Mouse (Mus musculus) kidney, adult 2 months (tissue): ENCODE results near the gene Flrt2. TPM values are rescaled to one million over a fixed set of nuclear protein-coding genes. Genes with fewer than 3 reads are reported as not detected.

Source experiments
- DNase-seq: peaks from one replicate; pipeline ENCODE4 v3.0.0; 2021
- H3K27ac ChIP-seq: fragments of 200-500 bp; 2 replicates; pipeline ENCODE4 v1.5.1; 2012; ENCODE audit warnings: low read depth, low read length, control low read depth, inconsistent platforms; ENCODE audit not compliant: insufficient read depth
- H3K27me3 ChIP-seq: fragments of 200-500 bp; replicated peaks from 2 replicates; pipeline ENCODE4 v1.6.1; 2012; ENCODE audit warnings: mild to moderate bottlenecking, moderate library complexity, low read length, inconsistent platforms; ENCODE audit not compliant: control insufficient read depth, insufficient read depth
- H3K36me3 ChIP-seq: fragments of 200-500 bp; 2 replicates; pipeline ENCODE4 v1.6.1; 2012; ENCODE audit warnings: mild to moderate bottlenecking, moderate library complexity, low read length, inconsistent platforms; ENCODE audit not compliant: control insufficient read depth, insufficient read depth
- H3K4me1 ChIP-seq: fragments of 200-500 bp; 2 replicates; pipeline ENCODE4 v1.6.1; 2011; ENCODE audit warnings: low read length; ENCODE audit not compliant: control insufficient read depth, insufficient read depth
- H3K4me3 ChIP-seq: fragments of 200-500 bp; 2 replicates; pipeline ENCODE4 v1.5.1; 2011; ENCODE audit warnings: mild to moderate bottlenecking, low read depth, low read length, control low read depth; ENCODE audit not compliant: insufficient read depth
- CTCF ChIP-seq: fragments of 200-500 bp; conservative IDR thresholded peaks from 2 replicates; pipeline ENCODE4 v1.5.1; 2011; ENCODE audit warnings: low read depth, mild to moderate bottlenecking, control low read depth, low read length, moderate library complexity, mixed read lengths; ENCODE audit not compliant: insufficient read depth, insufficient read length
- POLR2A ChIP-seq: fragments of 200-500 bp; IDR thresholded peaks from one replicate; pipeline ENCODE4 v1.6.1; 2011; ENCODE audit warnings: low read depth, low read length, control low read depth
- WGBS: fragments of 180-500 bp; shearing (Covaris S2); methylation state at CpG from one replicate; pipeline ENCODE4 v1.1.7; 2018; 5-methylcytosine and 5-hydroxymethylcytosine counted together
- polyA plus RNA-seq: library from polyadenylated mRNA; depleted of rRNA; stranded (reverse); fragments of >200 nt; gene quantifications from 2 replicates; pipeline ENCODE4 v1.2.3, GENCODE M21; 2012

The Flrt2 gene
- polyA plus RNA-seq, 1 experiment = 2.0 TPM

DNA sequence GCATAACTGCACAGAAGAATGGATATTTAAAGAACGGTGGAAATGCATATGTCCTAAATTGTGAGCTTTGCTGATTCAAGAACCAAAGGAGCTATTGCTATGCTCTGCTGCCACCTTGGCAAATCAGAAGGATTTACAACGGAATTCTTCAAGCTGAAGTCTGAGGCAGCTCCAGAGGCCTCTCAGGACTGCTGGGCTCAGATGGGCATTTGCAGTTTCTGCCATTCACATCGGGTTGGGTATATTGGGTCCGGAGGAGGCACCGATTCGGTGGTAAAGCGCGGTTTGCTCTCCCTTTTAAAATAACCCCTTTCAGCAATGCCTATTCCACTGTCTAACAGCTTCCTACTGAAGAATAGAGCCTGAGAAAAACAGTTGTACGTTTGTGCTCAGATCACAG is 1.2 kb upstream of the Flrt2 start:
- H3K27ac ChIP-seq = no peak overlapping the region
- H3K4me3 ChIP-seq = no peak overlapping the region
- no peaks in the 10 kb centered on the region for H3K36me3 ChIP-seq
- 22% methylated on average over 9 of the region's 9 CpGs for WGBS
- H3K27me3 ChIP-seq = no peaks in the 10 kb centered on the region
- TF ChIP-seq POLR2A = no peak
- 0 out of 2 replicates have a peak, but pooled peaks have one; percentile 33 for TF ChIP-seq CTCF
- DNase-seq = no peak
- no peaks in the 10 kb centered on the region for H3K4me1 ChIP-seq

DNA sequence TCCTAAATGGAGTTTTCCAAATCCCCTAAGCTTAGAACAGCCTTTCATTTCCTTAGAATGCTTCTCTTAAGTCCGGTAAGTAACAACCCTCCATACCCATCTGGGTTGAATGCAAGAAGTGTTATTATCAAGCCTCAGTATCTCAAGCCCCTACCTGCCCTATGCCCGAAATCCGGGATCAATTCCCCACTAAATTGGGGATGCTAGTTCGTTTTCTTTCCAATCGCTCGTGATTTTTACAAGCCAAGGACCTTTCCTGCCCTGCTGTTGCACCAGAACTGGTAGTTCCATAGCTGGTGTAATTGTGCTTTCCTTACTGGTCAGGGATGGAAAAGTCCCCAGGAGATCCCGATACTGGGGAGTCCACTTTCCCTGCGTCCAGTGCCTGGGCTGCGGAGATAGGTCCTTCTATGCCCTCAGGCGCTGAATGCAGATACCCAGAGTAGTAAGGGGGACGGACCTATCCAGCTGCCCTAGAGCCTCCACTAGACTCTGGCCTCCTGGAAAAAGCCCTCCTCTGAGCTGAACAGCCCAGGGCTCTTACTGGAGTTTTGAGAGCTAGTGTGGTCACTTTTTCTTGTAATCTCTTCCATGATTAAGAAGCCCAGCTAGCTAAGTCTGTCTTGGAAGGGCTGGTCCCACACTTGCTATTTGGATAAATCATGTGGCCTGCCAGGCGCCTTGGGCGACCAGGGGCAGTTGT is 1.1 kb downstream of the Flrt2 start:
- TF ChIP-seq CTCF (no peak), POLR2A (no peak)
- Histone ChIP-seq H3K27ac (no peak overlapping the region), H3K36me3 (no peaks in the 10 kb centered on the region), H3K4me1 (no peaks in the 10 kb centered on the region), H3K27me3 (no peaks in the 10 kb centered on the region), H3K4me3 (peak overlapping the region; percentile 4; the same call in 1 of the 2 replicates)
- no peak for DNase-seq
- WGBS = 13% methylated on average over 13 of the region's 13 CpGs

DNA sequence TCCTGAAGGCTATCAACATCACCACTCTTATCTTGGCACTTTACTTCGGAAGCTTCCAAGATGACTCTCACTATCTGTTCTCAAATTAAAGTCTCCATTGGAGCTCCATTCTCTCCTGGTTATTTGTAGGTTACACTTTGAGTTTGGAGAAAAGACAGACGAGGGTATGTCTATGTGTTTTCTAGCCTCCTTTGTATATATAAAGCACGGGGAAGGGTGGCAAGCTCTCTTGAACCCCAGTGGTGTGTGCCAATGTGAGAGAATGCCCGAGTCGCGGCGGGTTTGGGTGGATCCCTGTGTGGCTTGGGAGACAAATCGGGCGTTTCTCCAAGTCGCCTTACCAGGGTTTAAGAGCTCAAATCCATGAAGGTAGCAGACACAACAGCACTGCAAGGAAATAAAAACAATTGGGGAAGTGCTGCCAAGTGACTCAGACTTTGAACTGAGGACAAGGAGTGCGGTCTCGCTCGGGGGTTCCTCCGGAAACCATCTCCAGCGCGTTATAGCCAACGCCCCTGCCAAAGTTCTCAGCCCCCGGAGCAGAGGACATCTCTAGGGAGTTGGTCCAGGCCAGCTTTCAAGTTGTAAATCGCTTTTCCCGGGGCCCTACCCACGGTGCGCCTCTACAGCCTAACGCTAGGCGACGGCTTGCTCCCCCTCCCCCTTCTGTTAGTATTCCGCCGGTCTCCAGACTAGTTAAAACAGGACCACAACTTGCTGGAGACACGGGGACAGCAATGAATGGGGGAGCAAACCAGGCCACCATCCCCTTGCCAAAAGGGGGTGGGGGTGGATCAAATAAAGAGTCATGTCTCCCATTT is 1.8 kb downstream of the Flrt2 start:
- H3K27ac ChIP-seq = no peak overlapping the region

DNA sequence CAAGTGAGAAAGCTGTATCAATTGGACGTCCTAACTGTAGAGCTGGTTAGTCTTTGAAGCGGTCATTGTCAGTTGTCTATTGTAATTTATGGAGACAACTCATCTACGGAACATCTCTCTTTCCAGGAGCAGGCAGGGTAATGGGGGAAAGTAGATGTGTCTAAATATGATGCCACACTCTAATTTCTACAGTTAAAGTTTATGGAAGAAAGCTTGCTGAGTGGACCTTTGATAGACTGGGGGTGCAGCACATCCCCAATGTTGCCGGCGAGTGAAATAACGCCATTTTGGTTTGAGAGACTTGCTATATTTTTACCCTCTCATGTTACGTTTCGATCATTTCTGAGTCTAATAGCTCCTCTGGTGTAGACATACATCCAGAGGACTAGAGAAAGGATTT is 2.5 kb downstream of the Flrt2 start:
- DNase-seq = no peak
- no peak for TF ChIP-seq POLR2A
- no peak for TF ChIP-seq CTCF
- Histone ChIP-seq H3K27me3 (no peaks in the 10 kb centered on the region), H3K27ac (no peak overlapping the region), H3K4me3 (peak overlapping the region; percentile 70), H3K4me1 (no peaks in the 10 kb centered on the region), H3K36me3 (no peaks in the 10 kb centered on the region)
- WGBS = 1% methylated on average over 8 of the region's 8 CpGs

More for the DNA sequence above, 1.8 kb downstream of the Flrt2 start:
- H3K4me1 ChIP-seq = no peaks in the 10 kb centered on the region
- no peaks in the 10 kb centered on the region for H3K27me3 ChIP-seq
- 4% methylated on average over 28 of the region's 28 CpGs for WGBS
- no peaks in the 10 kb centered on the region for H3K36me3 ChIP-seq
- TF ChIP-seq CTCF = no peak
- TF ChIP-seq POLR2A = no peak
- peak overlapping the region; percentile 70 for H3K4me3 ChIP-seq
- DNase-seq = peak; percentile 84

DNA sequence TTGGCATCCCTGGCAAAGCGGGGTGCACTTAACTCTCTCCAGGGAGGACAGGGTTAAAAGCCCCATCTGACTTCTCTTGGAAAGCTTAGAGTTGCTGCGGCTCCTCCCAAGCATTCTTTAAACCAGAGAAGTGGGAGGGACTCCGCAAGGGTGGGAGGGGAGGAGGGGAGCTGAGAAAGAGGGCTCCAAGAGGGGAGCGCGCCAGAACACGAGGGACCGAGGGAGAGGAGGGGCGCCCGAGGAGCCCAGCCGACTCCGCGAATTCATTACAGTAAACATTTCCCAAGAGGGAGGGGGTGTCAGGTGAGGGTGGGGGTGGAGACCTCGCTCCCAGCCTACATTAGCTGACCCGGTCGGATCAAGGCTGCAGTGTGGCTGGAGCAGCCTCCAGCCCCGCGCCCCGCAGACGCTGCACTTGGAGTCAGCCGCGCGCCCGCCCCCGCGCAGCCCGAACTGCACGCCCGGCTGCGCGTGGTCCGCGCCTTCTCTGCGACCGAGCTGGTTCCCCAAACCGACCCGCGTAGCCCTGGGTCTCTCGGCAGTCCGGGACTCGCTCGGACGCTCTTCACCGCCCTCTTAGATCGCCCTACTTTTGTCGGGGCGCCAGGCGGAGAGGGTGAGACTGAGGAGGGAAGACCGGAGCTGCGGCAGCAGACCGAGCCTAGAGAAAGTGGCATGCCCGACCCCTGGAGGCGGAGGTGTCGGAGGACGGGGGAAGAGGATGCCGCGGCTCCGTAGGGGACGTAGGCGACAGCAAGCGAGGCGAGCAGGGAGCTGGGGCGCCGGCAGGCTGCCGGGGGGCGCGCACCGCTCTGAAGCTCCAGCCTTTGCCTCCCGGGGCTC is 3.2 kb downstream of the Flrt2 start:
- no peaks in the 10 kb centered on the region for H3K36me3 ChIP-seq

DNA sequence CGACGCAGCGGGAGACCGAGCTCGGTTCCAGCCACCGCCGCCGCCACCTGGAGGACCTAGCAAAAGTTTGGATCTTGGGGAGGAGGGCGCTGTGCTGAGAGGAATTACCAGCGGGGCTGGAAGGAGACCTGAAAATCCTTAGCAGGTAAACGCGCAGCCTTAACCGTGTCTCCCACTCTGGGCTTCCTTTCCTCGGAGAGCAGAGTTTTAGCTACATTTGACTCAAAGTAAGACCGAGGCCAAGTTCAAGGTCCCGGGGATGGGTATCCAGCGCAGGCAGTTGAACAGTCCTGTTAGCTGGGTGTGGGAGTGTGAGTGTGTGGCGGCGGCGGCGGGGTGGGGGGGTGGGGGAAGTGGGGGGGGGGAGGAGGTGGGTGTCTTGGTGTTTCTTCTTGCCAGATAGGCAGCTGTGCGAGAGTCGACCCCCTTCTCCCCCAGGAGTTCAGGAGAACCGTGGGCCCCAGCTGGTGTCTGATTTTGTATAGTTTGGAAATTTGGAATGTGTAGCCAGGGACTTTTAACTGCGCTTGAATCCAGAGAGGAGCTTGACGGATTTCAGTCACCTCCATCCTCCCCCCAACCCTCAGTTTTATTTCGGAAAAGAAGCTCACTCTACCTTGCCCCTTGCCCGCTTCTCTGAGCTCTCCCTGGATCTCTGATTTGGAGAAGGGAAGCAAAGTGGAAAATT is 4.0 kb downstream of the Flrt2 start:
- Histone ChIP-seq H3K36me3 (no peaks in the 10 kb centered on the region), H3K4me1 (no peaks in the 10 kb centered on the region), H3K27ac (no peak overlapping the region), H3K27me3 (no peaks in the 10 kb centered on the region), H3K4me3 (peak overlapping the region; percentile 70)
- TF ChIP-seq POLR2A = no peak
- TF ChIP-seq CTCF = no peak
- DNase-seq = peak; percentile 28
- WGBS = 3% methylated on average over 28 of the region's 28 CpGs

More for the DNA sequence above, 3.2 kb downstream of the Flrt2 start:
- peak; percentile 63 for DNase-seq
- Histone ChIP-seq H3K27ac (no peak overlapping the region), H3K4me3 (peak overlapping the region; percentile 70), H3K4me1 (no peaks in the 10 kb centered on the region), H3K27me3 (no peaks in the 10 kb centered on the region)
- TF ChIP-seq CTCF (no peak), POLR2A (no peak)
- WGBS = under 1% methylated on average over 66 of the region's 68 CpGs
